Mouse (Mus musculus) forebrain, embryonic 14.5 days (tissue): ENCODE results near the gene Wdr49. TPM values are rescaled to one million over a fixed set of nuclear protein-coding genes. Genes with fewer than 3 reads are reported as not detected.

Source experiments
- ATAC-seq: fragments of 200-750 bp; cut with Nextera tagmentation; 2 replicates; pipeline ENCODE4 v1.8.0; 2017; ENCODE audit warnings: mild to moderate bottlenecking, moderate library complexity
- DNase-seq: peaks from one replicate; pipeline ENCODE4 v3.0.0-alpha.2; 2015; ENCODE audit warnings: low spot score
- H3K27ac ChIP-seq: fragments of 300-500 bp; sonication (generic); 2 replicates; pipeline ENCODE4 v1.5.1; 2014; ENCODE audit warnings: low read depth, mild to moderate bottlenecking, control low read depth, low read length, moderate library complexity
- H3K27me3 ChIP-seq: fragments of 300-500 bp; sonication (generic); replicated peaks from 2 replicates; pipeline ENCODE4 v1.6.1; 2014; ENCODE audit warnings: low read length, control low read depth, mixed read lengths; ENCODE audit not compliant: control insufficient read depth, insufficient read depth
- H3K36me3 ChIP-seq: fragments of 300-500 bp; sonication (generic); 2 replicates; pipeline ENCODE4 v1.6.1; 2014; ENCODE audit warnings: low read length, control low read depth; ENCODE audit not compliant: control insufficient read depth, insufficient read depth
- H3K4me1 ChIP-seq: fragments of 300-500 bp; sonication (generic); 2 replicates; pipeline ENCODE4 v1.6.1; 2014; ENCODE audit warnings: antibody characterized with exemption, low read length, control low read depth; ENCODE audit not compliant: control insufficient read depth, insufficient read depth
- H3K4me2 ChIP-seq: fragments of 300-500 bp; sonication (generic); 2 replicates; pipeline ENCODE4 v1.6.1; 2014; ENCODE audit warnings: mild to moderate bottlenecking, control low read depth, low read length
- H3K4me3 ChIP-seq: fragments of 300-500 bp; sonication (generic); 2 replicates; pipeline ENCODE4 v1.5.1; 2014; ENCODE audit warnings: low read depth, low read length, control low read depth
- H3K9ac ChIP-seq: fragments of 300-500 bp; sonication (generic); 2 replicates; pipeline ENCODE4 v1.6.1; 2014; ENCODE audit warnings: mild to moderate bottlenecking, low read length, control low read depth, moderate library complexity
- H3K9me3 ChIP-seq: fragments of 300-500 bp; sonication (generic); replicated peaks from 2 replicates; pipeline ENCODE4 v1.6.1; 2016; ENCODE audit warnings: low read length, control low read depth, mixed read lengths; ENCODE audit not compliant: control insufficient read depth
- WGBS: fragments of 180-500 bp; shearing (Covaris S2); extraction: QIAGEN DNeasy Blood & Tissue Kit; methylation state at CpG from one replicate; pipeline ENCODE4 v1.1.7; 2014; 5-methylcytosine and 5-hydroxymethylcytosine counted together
- polyA plus RNA-seq: library from polyadenylated mRNA; unstranded; fragments of >200 nt; fragmentation: Nextera tagmentation; extraction: Ambion mirVana; gene quantifications from 2 replicates; pipeline ENCODE4 v1.2.1, GENCODE M21; 2014

Gene Wdr49
- polyA plus RNA-seq, 1 experiment from 2014 or later = not detected

DNA sequence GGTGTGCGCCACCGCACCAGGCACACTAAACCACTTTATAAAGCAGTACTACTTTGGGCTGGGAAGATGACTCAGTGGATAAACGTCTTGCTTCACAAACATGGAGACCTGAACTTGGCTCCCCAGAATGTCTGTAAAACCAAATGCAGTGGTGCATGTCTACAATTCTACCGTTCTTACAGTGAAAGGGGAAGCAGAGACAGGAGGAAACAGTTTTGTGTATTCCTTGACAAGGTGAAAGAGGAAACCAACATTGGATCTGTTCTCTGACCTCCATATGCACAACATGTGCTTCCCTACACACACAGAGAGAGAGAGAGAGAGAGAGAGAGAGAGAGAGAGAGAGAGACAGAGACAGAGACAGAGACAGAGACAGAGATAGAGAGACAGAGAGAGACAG lies 204.5 kb downstream of the Wdr49 start:
- H3K36me3 ChIP-seq = no peaks in the 10 kb centered on the region
- H3K4me1 ChIP-seq = no peaks in the 10 kb centered on the region
- H3K27me3 ChIP-seq = no peaks in the 10 kb centered on the region
- H3K4me2 ChIP-seq = no peak overlapping the region
- DNase-seq (no peak), ATAC-seq (no peak)
- no peak overlapping the region for H3K4me3 ChIP-seq
- H3K9me3 ChIP-seq = no peaks in the 10 kb centered on the region
- no peak overlapping the region for H3K9ac ChIP-seq
- 79% methylated on average over 4 of the region's 4 CpGs for WGBS
- H3K27ac ChIP-seq = no peak overlapping the region

DNA sequence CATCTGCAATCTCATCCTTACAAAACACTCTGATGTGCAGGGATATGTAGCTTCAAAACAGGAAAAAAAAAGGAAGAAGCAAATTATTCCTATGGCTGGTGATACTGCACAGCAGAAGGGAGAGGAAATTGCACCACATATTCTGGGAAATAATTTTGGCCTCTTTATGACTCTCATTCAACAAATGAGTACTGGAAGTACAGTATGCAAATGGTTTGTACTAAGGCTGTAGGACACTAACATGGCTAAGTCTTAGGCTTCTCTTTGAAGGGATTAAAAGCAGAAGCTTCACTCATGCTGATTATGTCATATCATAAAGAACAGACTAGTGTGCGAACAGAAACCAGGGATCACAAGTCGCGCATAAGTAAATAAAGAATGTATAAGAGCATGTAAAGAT lies 205.4 kb downstream of the Wdr49 start:
- no peaks in the 10 kb centered on the region for H3K9me3 ChIP-seq
- H3K27me3 ChIP-seq = no peaks in the 10 kb centered on the region
- ATAC-seq (no peak), DNase-seq (no peak)
- H3K36me3 ChIP-seq = no peaks in the 10 kb centered on the region
- H3K4me3 ChIP-seq = no peak overlapping the region
- no peak overlapping the region for H3K9ac ChIP-seq
- no peak overlapping the region for H3K4me2 ChIP-seq
- H3K4me1 ChIP-seq = no peaks in the 10 kb centered on the region
- WGBS = 92% methylated on average over 3 of the region's 3 CpGs
- no peak overlapping the region for H3K27ac ChIP-seq

DNA sequence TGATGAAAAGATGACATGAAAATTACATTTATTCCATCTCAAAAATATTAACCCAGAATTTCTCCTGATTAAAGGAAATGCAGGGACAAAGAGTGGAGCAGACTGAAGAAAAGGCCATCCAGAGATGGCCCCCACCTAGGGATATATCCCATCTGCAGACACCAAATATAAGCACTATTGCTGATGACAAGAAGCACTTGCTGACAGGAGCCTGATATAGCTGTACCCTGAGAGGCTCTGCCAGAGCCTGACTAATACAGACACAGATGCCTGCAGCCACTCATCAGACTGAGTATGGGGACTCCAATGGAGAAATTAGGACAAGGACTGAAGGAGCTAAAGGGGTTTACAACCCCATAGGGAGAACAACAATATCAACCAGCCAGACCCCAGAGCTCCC lies 206.8 kb downstream of the Wdr49 start:
- DNase-seq (no peak), ATAC-seq (no peak)
- Histone ChIP-seq H3K4me3 (no peak overlapping the region), H3K27ac (no peak overlapping the region), H3K9me3 (no peaks in the 10 kb centered on the region), H3K36me3 (no peaks in the 10 kb centered on the region), H3K4me2 (no peak overlapping the region), H3K4me1 (no peaks in the 10 kb centered on the region), H3K27me3 (no peaks in the 10 kb centered on the region), H3K9ac (no peak overlapping the region)

DNA sequence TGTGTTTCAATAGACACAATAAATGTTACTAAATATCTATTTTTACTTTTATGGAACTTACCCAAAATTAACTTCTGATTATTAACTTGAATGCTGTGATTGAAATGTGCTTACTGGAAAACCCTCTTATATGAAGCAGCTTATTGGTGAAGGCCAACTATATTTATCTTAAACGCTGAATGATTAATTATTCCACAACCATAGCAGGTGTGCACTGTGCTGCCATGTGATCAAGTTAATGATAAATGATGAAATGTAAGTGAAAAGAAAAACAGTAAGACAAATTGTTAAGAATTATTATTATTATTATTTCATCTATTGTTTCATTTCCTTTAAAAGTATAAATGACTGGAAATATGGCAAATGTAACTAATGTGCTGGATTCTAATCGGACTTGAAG lies 212.0 kb downstream of the Wdr49 start, which contains the start of gene Serpini2:
Serpini2 (minus strand) TSS at position 101 of the 400 bp plus-strand sequence.
- no peak for ATAC-seq
- WGBS = 89% methylated on average over 2 of the region's 2 CpGs
- Histone ChIP-seq H3K27me3 (no peaks in the 10 kb centered on the region), H3K9ac (no peak within 1 kb of the TSS), H3K4me3 (no peak within 1 kb of the TSS), H3K9me3 (no peaks in the 10 kb centered on the region), H3K4me2 (no peak within 1 kb of the TSS), H3K4me1 (no peaks in the 10 kb centered on the region), H3K36me3 (no peaks in the 10 kb centered on the region), H3K27ac (no peak within 1 kb of the TSS)
- no peak for DNase-seq

DNA sequence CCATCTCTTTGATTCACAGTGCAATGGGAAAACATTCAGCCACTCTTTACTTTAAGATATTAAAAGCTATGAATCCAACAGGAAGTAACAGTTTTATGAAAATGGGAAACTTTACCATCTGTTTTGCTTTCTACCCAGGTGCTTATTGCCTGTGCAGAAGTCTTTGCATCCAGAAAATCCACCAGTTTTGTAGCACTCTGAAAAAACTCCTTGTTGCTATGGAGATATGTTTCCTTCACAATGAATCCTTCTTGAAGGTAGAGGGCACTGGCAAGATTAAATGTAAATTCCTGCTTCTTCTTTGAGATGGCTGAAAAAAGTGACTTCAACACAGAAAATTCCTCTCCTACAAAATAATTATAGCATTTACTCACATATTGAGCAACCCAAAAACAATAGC lies 222.6 kb downstream of the Wdr49 start:
- DNase-seq = peak; percentile 8
- ATAC-seq = no peak
- Histone ChIP-seq H3K4me2 (no peak overlapping the region), H3K27ac (no peak overlapping the region), H3K36me3 (no peaks in the 10 kb centered on the region), H3K4me3 (no peak overlapping the region), H3K9me3 (no peaks in the 10 kb centered on the region), H3K4me1 (no peaks in the 10 kb centered on the region), H3K9ac (no peak overlapping the region), H3K27me3 (no peaks in the 10 kb centered on the region)

Other genes starting within 250 kb of the Wdr49 start
- not detected in 2 replicates for gene Serpini2, start 212.1 kb downstream of the Wdr49 start, polyA plus RNA-seq
- gene Pdcd10, start 74.7 kb upstream of the Wdr49 start, polyA plus RNA-seq = 103 and 106 TPM in 2 replicates
- 119 and 148 TPM in 2 replicates for gene Serpini1, start 75.4 kb upstream of the Wdr49 start, polyA plus RNA-seq